Mouse (Mus musculus) forelimb bud, embryonic 11.5 days (tissue): ENCODE results near the gene Fbxw8.

ENCODE experiments used
- DNase-seq: peaks from one replicate; pipeline ENCODE4 v3.0.0-alpha.2; 2012; ENCODE audit warnings: low read depth, low spot score

The Fbxw8 gene

GRCm38 (mm10) chr5:118108124-118108793 lies 47.0 kb downstream of the Fbxw8 start:
- no peak for DNase-seq

- DNase-seq, result no peak
Measured at GRCm38 (mm10) chr5:118106667-118107066, 48.6 kb downstream of the Fbxw8 start.

- DNase-seq, result no peak
Measured at GRCm38 (mm10) chr5:118105536-118105935, 49.7 kb downstream of the Fbxw8 start.

- no peak for DNase-seq
Measured at GRCm38 (mm10) chr5:118099870-118100478, 55.3 kb downstream of the Fbxw8 start.

GRCm38 (mm10) chr5:118099069-118099869 lies 56.0 kb downstream of the Fbxw8 start:
- no peak for DNase-seq

- DNase-seq, result no peak
Measured at GRCm38 (mm10) chr5:118096317-118096716, 58.9 kb downstream of the Fbxw8 start.

GRCm38 (mm10) chr5:118095849-118096248 lies 59.4 kb downstream of the Fbxw8 start:
- DNase-seq, result no peak

GRCm38 (mm10) chr5:118095433-118095832 lies 59.8 kb downstream of the Fbxw8 start:
- DNase-seq, result no peak

- no peak for DNase-seq
Measured at GRCm38 (mm10) chr5:118093321-118094035, 61.8 kb downstream of the Fbxw8 start.

- DNase-seq, result no peak
Measured at GRCm38 (mm10) chr5:118090837-118091236, 64.4 kb downstream of the Fbxw8 start.

GRCm38 (mm10) chr5:118090101-118090500 lies 65.2 kb downstream of the Fbxw8 start:
- DNase-seq, result no peak

- peak; percentile 47 for DNase-seq
Measured at GRCm38 (mm10) chr5:118089102-118089501, 66.2 kb downstream of the Fbxw8 start.

- peak; percentile 32 for DNase-seq
Measured at GRCm38 (mm10) chr5:118086956-118087355, 68.3 kb downstream of the Fbxw8 start.

- DNase-seq, result no peak
Measured at GRCm38 (mm10) chr5:118085313-118085712, 70.0 kb downstream of the Fbxw8 start.

- no peak for DNase-seq
Measured at GRCm38 (mm10) chr5:118084171-118084727, 71.0 kb downstream of the Fbxw8 start.

GRCm38 (mm10) chr5:118083060-118083638 lies 72.1 kb downstream of the Fbxw8 start:
- no peak for DNase-seq

GRCm38 (mm10) chr5:118081996-118082395 lies 73.3 kb downstream of the Fbxw8 start:
- no peak for DNase-seq

- DNase-seq, result peak; percentile 61
Measured at GRCm38 (mm10) chr5:118081374-118081949, 73.8 kb downstream of the Fbxw8 start.

GRCm38 (mm10) chr5:118079839-118080250 lies 75.4 kb downstream of the Fbxw8 start:
- DNase-seq, result no peak

- DNase-seq, result no peak
Measured at GRCm38 (mm10) chr5:118079354-118079753, 75.9 kb downstream of the Fbxw8 start.

- DNase-seq, result no peak
Measured at GRCm38 (mm10) chr5:118078550-118078949, 76.7 kb downstream of the Fbxw8 start.
